Mouse (Mus musculus) intestine, embryonic 15.5 days (tissue): ENCODE measurements around the gene Sgsm3. TPM values are rescaled to one million over a fixed set of nuclear protein-coding genes. Genes with fewer than 3 reads are reported as not detected.

Experiments used
- ATAC-seq: fragments of 200-750 bp; cut with Nextera tagmentation; 2 replicates; pipeline ENCODE4 v1.8.0; 2017; ENCODE audit warnings: moderate TSS enrichment, moderate library complexity
- H3K27ac ChIP-seq: fragments of 300-500 bp; sonication (generic); 2 replicates; pipeline ENCODE4 v1.5.1; 2015; ENCODE audit warnings: mild to moderate bottlenecking, inconsistent platforms
- H3K27me3 ChIP-seq: fragments of 300-500 bp; sonication (generic); replicated peaks from 2 replicates; pipeline ENCODE4 v1.6.1; 2015; ENCODE audit warnings: inconsistent platforms
- H3K36me3 ChIP-seq: fragments of 300-500 bp; sonication (generic); 2 replicates; pipeline ENCODE4 v1.6.1; 2015; ENCODE audit warnings: inconsistent platforms
- H3K4me1 ChIP-seq: fragments of 300-500 bp; sonication (generic); replicated peaks from 2 replicates; pipeline ENCODE4 v1.6.1; 2015; ENCODE audit warnings: inconsistent platforms
- H3K4me2 ChIP-seq: fragments of 300-500 bp; sonication (generic); replicated peaks from 2 replicates; pipeline ENCODE4 v1.6.1; 2015; ENCODE audit warnings: mild to moderate bottlenecking, inconsistent platforms
- H3K4me3 ChIP-seq: fragments of 300-500 bp; sonication (generic); replicated peaks from 2 replicates; pipeline ENCODE4 v1.5.1; 2015; ENCODE audit warnings: inconsistent platforms
- H3K9ac ChIP-seq: fragments of 300-500 bp; sonication (generic); 2 replicates; pipeline ENCODE4 v1.6.1; 2015; ENCODE audit warnings: inconsistent platforms
- H3K9me3 ChIP-seq: fragments of 300-500 bp; sonication (generic); 2 replicates; pipeline ENCODE4 v1.6.1; 2016; ENCODE audit warnings: inconsistent platforms
- WGBS: fragments of 180-500 bp; shearing (Covaris S2); methylation state at CpG from one replicate; pipeline ENCODE4 v1.1.7; 2015; 5-methylcytosine and 5-hydroxymethylcytosine counted together
- polyA plus RNA-seq: library from polyadenylated mRNA; unstranded; fragments of >200 nt; fragmentation: Nextera tagmentation; extraction: Ambion mirVana; gene quantifications from 2 replicates; pipeline ENCODE4 v1.2.1, GENCODE M21; 2015

The Sgsm3 gene
- polyA plus RNA-seq, 1 experiment from 2014 or later = 27.6 TPM

DNA sequence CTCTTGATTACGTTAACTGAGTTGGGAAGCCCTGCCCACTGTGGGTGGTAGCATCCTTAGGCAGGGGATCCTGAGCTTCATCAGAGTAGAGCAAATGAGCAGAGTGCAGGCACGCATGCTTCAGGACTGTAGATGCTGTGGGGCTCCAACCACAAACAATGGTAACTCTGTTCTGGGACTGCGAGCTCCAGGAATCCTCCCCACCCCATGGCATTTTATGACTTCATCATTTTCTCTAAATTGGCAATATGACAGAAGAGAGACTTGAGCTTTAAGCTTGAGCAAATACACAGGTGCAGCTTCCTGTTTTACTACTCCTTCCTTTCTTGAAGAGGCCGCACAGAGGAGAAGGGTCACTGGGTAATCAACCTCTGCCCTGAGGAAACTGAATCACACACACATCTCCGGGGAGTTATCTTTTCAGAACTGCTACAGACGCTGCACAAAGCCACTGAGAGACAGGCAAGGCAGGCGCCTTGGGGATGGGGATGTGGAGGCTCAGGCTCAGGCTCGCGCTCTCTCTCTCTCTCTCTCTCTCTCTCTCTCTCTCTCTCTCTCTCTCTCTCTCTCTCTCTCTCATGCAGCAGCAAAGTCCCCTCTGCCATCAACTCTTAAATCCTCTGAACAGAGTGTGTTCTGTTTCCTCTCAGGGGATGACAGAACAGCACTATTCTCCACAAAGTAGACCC, 55.5 kb downstream of the Sgsm3 start:
- no peak overlapping the region for H3K4me3 ChIP-seq
- H3K27me3 ChIP-seq = no peaks in the 10 kb centered on the region
- peak overlapping the region; percentile 17; the same call in 1 of the 2 replicates for H3K27ac ChIP-seq
- peaks cover 37% of the 10 kb centered on the region for H3K4me1 ChIP-seq
- no peaks in the 10 kb centered on the region for H3K36me3 ChIP-seq
- no peak overlapping the region; the same call in 1 of the 2 replicates for H3K4me2 ChIP-seq
- no peaks in the 10 kb centered on the region for H3K9me3 ChIP-seq
- 37% methylated on average over 9 of the region's 9 CpGs for WGBS
- peak; percentile 89 for ATAC-seq
- H3K9ac ChIP-seq = no peak overlapping the region

GRCm38 (mm10) chr15:81034119-81034518, 56.6 kb downstream of the Sgsm3 start:
- Histone ChIP-seq H3K27me3 (no peaks in the 10 kb centered on the region), H3K9me3 (no peaks in the 10 kb centered on the region), H3K4me3 (no peak overlapping the region), H3K9ac (no peak overlapping the region), H3K4me1 (peaks cover 37% of the 10 kb centered on the region), H3K4me2 (no peak overlapping the region), H3K27ac (peak overlapping the region; percentile 10; the same call in 1 of the 2 replicates), H3K36me3 (no peaks in the 10 kb centered on the region)
- WGBS = 65% methylated on average over 6 of the region's 6 CpGs
- no peak for ATAC-seq

GRCm38 (mm10) chr15:81035417-81036162, 58.0 kb downstream of the Sgsm3 start:
- peaks cover 37% of the 10 kb centered on the region for H3K4me1 ChIP-seq
- WGBS = 54% methylated on average over 12 of the region's 12 CpGs
- H3K27me3 ChIP-seq = no peaks in the 10 kb centered on the region
- no peak for ATAC-seq
- H3K9ac ChIP-seq = no peak overlapping the region
- H3K4me2 ChIP-seq = no peak overlapping the region
- no peaks in the 10 kb centered on the region for H3K9me3 ChIP-seq
- 0 out of 2 replicates have a peak overlapping the region, but pooled peaks have one; percentile 23 for H3K27ac ChIP-seq
- H3K36me3 ChIP-seq = no peaks in the 10 kb centered on the region
- no peak overlapping the region for H3K4me3 ChIP-seq

- no peak overlapping the region for H3K9ac ChIP-seq
- no peak overlapping the region for H3K27ac ChIP-seq
- WGBS = 84% methylated on average over 5 of the region's 5 CpGs
- H3K4me2 ChIP-seq = no peak overlapping the region
- no peaks in the 10 kb centered on the region for H3K27me3 ChIP-seq
- no peak overlapping the region for H3K4me3 ChIP-seq
- ATAC-seq = no peak
- H3K4me1 ChIP-seq = peaks cover 33% of the 10 kb centered on the region
- no peaks in the 10 kb centered on the region for H3K9me3 ChIP-seq
- H3K36me3 ChIP-seq = no peaks in the 10 kb centered on the region
Measured at GRCm38 (mm10) chr15:81038419-81038818, 60.9 kb downstream of the Sgsm3 start.

DNA sequence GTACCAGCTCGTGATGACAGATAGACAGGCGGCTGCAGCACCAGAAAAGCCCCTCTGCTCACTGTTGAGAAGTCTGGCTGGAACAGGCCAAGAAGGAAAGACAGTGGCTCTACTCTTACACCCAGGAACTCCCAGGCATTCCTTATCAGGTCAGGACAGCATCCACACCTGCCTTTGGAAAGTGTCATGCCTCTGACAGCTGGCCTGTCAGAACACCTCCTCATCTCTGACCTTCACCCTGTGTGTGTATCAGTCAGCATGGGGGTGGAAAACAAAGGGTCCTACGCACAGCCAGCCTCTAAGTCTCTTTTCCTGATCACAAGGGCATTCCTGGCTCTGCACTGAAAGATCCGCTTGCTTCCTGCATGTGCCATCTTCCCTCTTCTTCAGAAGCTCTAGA, 64.2 kb downstream of the Sgsm3 start:
- peaks cover 16% of the 10 kb centered on the region for H3K4me1 ChIP-seq
- peak; percentile 40; the same call in 1 of the 2 replicates for ATAC-seq
- H3K27me3 ChIP-seq = no peaks in the 10 kb centered on the region
- H3K9ac ChIP-seq = no peak overlapping the region
- H3K36me3 ChIP-seq = no peaks in the 10 kb centered on the region
- WGBS = 73% methylated on average over 4 of the region's 4 CpGs
- H3K4me2 ChIP-seq = no peak overlapping the region
- H3K27ac ChIP-seq = no peak overlapping the region
- H3K9me3 ChIP-seq = no peaks in the 10 kb centered on the region
- no peak overlapping the region for H3K4me3 ChIP-seq

DNA sequence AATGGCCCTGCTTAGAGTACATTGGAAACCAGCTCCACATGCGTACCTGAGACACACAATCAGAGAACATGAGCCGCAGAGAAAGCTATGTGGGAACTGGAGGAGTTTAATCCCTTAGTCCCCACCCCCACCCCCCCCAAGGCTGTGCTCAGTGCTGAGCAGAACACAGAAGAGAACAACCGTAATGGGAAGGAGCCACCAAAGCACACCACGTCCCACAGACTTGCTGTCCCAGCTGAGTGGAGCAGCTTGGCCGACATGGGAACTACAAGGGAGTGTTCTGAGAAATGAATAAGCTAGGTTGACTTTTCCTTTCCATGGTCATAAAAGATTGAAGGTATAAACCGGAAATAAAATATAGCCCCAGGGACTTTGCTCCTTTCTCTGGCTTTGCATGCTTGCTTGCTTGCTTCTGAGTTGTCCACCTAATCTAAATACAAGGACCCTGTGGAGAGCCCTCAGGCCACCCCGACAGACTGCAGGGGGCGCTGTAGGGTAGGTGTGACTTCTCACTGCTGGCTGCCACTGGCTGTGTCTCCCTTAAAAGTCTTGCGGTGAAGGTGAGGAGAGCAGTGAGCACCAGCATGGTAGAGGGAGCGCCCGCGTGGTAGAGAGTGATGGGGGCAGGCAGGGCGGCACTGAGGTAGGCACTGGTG, 64.8 kb downstream of the Sgsm3 start:
- Histone ChIP-seq H3K27me3 (no peaks in the 10 kb centered on the region), H3K9ac (no peak overlapping the region), H3K27ac (no peak overlapping the region), H3K36me3 (no peaks in the 10 kb centered on the region), H3K4me2 (no peak overlapping the region), H3K4me1 (peaks cover 16% of the 10 kb centered on the region), H3K9me3 (no peaks in the 10 kb centered on the region), H3K4me3 (no peak overlapping the region)
- 58% methylated on average over 13 of the region's 13 CpGs for WGBS
- peak; percentile 46 for ATAC-seq

GRCm38 (mm10) chr15:81044446-81044845, 66.9 kb downstream of the Sgsm3 start:
- Histone ChIP-seq H3K4me3 (no peak overlapping the region), H3K27me3 (no peaks in the 10 kb centered on the region), H3K27ac (no peak overlapping the region), H3K9me3 (no peaks in the 10 kb centered on the region), H3K4me2 (no peak overlapping the region), H3K36me3 (no peaks in the 10 kb centered on the region), H3K9ac (no peak overlapping the region), H3K4me1 (peaks cover 19% of the 10 kb centered on the region)
- no peak for ATAC-seq
- 91% methylated on average over 9 of the region's 9 CpGs for WGBS

DNA sequence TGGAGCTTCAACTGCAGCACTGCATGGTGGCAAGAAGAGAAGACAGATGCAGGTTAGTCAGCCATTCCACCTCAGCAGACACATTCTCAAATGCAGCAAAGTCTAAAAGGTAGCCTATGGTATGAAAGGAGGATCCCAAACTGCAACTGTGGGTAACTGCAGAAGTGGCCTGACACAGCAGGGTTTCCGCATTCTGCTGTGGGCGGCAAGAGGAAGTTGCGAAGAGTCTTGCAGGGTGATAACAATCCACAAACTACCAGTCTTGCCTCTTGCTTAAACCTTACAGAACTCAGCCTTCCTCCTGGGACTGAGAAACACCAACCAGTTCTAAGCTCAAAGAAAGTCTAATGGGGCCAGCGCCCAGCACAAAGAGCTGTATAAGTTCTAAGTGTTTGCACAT, 67.8 kb downstream of the Sgsm3 start:
- no peaks in the 10 kb centered on the region for H3K36me3 ChIP-seq
- no peak overlapping the region for H3K4me3 ChIP-seq
- no peak for ATAC-seq
- 86% methylated on average over 4 of the region's 4 CpGs for WGBS
- no peak overlapping the region for H3K9ac ChIP-seq
- no peaks in the 10 kb centered on the region for H3K27me3 ChIP-seq
- no peak overlapping the region for H3K4me2 ChIP-seq
- no peak overlapping the region for H3K27ac ChIP-seq
- no peaks in the 10 kb centered on the region for H3K9me3 ChIP-seq
- peaks cover 19% of the 10 kb centered on the region for H3K4me1 ChIP-seq

DNA sequence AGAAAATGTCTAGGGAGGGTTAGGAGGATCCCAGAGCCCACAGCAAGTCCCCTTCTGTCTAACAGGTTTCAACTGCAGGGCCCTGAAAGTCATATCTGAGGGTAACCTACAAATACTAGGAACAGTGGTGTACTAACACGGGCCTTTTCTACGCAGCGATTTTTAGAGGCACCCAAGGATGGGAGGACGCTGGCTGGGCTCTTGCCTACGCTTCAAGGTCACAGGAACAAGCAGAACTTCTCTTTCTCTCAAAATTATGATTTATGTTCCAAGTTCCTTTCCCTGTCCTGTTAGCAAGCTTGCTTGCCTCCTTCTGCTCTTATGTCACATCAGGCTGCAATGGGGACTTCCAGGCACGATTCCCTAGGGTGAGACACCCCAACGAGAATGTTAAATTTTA, 68.5 kb downstream of the Sgsm3 start:
- H3K27me3 ChIP-seq = no peaks in the 10 kb centered on the region
- ATAC-seq = no peak
- H3K4me3 ChIP-seq = no peak overlapping the region
- no peaks in the 10 kb centered on the region for H3K9me3 ChIP-seq
- H3K4me2 ChIP-seq = no peak overlapping the region
- no peak overlapping the region for H3K9ac ChIP-seq
- H3K36me3 ChIP-seq = no peaks in the 10 kb centered on the region
- WGBS = 86% methylated on average over 7 of the region's 7 CpGs
- no peak overlapping the region for H3K27ac ChIP-seq
- peaks cover 19% of the 10 kb centered on the region for H3K4me1 ChIP-seq

DNA sequence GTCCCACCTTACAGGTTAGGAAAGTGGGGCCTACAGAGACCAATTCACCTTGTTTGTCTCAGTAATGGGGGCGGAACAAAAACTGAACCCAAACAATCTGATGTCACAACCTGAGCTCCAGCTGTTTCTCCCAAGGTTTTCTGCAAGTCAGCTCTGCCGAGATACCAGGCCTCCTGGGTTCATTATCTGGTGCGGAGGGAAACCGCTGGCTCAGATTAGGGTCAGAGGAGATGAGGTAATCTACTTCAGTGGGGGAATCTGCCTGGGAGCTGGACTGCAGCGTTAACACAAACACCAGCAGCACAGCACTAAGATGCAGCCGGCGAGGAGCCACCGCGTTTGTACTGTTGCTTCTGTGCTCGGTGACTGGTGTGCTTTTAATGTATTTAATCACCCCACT, 69.9 kb downstream of the Sgsm3 start:
- no peak for ATAC-seq

DNA sequence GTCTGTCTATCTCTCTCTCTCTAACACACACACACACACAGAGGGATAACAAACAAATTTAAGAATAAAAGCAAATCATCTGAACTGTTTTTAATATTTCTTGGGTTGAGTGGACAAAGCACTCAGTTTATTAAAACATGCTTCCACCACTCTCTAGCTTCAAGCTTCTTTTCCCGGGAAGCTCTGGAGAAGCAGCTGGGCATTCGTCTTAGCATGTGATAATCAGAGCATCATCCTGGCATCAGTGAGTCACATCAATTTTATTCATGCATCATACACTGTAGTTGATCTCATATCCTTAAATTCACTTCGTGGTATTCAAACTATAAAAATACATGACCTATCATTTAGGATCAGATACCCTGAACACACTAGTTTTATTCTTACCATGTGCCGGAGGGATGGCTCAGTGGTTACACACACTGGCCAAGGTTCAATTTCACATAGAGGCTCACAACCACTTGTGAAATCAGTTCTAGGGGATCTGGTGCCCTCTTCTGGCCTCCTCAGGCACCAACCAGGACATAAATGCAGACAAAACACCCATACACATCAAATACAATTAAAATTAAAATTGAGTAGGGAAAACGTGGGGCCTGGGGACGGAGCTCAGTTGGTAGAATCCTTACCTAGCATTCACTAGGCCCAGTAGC, 72.0 kb downstream of the Sgsm3 start:
- 63% methylated on average over 6 of the region's 6 CpGs for WGBS
- no peak overlapping the region for H3K9ac ChIP-seq
- ATAC-seq = no peak

More for the DNA sequence above, 69.9 kb downstream of the Sgsm3 start:
- WGBS = 36% methylated on average over 10 of the region's 10 CpGs
- Histone ChIP-seq H3K4me3 (no peak overlapping the region), H3K27me3 (no peaks in the 10 kb centered on the region), H3K9ac (no peak overlapping the region), H3K4me2 (no peak overlapping the region), H3K27ac (no peak overlapping the region), H3K9me3 (no peaks in the 10 kb centered on the region), H3K4me1 (peaks cover 12% of the 10 kb centered on the region), H3K36me3 (no peaks in the 10 kb centered on the region)

GRCm38 (mm10) chr15:81050488-81050887, 72.9 kb downstream of the Sgsm3 start:
- no peak for ATAC-seq
- Histone ChIP-seq H3K9ac (no peak overlapping the region), H3K36me3 (no peaks in the 10 kb centered on the region), H3K27me3 (no peaks in the 10 kb centered on the region), H3K4me2 (no peak overlapping the region), H3K9me3 (no peaks in the 10 kb centered on the region), H3K27ac (no peak overlapping the region), H3K4me3 (no peak overlapping the region), H3K4me1 (peaks cover 3% of the 10 kb centered on the region; the same call in 1 of the 2 replicates)
- WGBS = 14% methylated on average over 3 of the region's 3 CpGs

More for the DNA sequence above, 72.0 kb downstream of the Sgsm3 start:
- Histone ChIP-seq H3K9me3 (no peaks in the 10 kb centered on the region), H3K27ac (no peak overlapping the region), H3K27me3 (no peaks in the 10 kb centered on the region), H3K4me3 (no peak overlapping the region), H3K36me3 (no peaks in the 10 kb centered on the region), H3K4me1 (peaks cover 2% of the 10 kb centered on the region; the same call in 1 of the 2 replicates), H3K4me2 (no peak overlapping the region)
